Mouse (Mus musculus): ENCODE measurements around the gene Lpcat2.
"Not testable (repeated sequence)": the region's sequence is repeated elsewhere in the genome, so short reads cannot be mapped to it uniquely, and the experiment has no call there.

Gene Lpcat2

DNA sequence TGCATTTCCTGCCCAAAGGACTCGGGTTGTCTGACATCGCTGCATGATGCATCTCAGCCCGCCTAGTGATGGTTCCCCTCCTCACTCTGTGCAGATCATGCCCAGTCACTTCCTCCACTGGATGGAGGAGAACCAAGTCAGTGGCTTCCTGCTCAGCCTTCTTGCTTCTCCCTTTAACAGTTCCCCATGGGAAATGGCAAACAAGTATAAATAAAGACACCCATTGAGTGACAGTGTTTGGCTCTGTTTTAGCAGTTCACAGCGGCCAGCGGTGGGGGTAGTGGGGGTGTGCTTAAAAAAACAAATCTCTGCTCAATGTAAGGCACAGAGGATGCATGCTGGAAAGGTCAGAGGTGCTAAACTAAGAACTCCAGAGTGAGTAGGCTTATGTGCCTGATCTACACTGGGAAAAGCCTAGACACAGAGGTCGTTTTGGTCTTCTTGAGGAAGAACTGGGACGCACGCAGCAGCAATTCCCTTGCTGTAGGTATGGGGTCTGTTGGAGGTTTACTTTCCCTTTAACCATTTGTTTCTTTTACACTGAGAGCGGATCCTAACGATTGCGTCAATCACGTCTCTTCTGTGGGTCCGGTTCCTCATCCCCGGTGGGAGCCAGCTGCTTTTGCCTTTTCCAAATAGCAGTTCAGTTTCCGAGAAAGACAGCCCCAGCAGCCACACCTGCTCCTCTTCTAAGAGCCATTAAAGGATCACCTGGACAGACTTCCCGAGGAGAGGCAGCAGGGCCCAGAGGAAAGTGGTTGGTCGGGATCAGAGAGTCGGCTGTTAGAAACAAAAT, 1.8 kb upstream of the Lpcat2 start:
- DNase-seq (ENCODE audit: low spot score in 2 of 2): no peak

DNA sequence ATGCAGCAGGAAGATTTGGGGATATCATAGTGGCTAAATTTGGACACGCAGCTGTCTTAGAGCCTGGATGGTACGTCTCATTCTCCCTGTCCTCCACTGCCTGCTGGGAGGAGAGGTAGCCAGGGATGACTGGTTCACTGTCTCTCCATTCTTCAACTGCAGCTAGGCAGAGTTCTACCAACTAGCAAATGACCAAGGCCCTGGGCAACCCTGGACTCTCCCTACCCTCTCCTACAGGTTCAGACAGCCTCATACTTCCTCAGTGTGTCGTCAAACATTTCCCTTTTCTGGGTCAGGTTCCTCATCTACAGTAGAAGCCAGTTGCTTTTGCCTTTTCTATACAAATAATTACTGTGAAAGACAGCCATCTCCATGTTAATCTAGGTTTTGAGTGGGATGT, 466 bp upstream of the Lpcat2 start:
- DNase-seq (ENCODE audit: low spot score in 2 of 2): no peak

DNA sequence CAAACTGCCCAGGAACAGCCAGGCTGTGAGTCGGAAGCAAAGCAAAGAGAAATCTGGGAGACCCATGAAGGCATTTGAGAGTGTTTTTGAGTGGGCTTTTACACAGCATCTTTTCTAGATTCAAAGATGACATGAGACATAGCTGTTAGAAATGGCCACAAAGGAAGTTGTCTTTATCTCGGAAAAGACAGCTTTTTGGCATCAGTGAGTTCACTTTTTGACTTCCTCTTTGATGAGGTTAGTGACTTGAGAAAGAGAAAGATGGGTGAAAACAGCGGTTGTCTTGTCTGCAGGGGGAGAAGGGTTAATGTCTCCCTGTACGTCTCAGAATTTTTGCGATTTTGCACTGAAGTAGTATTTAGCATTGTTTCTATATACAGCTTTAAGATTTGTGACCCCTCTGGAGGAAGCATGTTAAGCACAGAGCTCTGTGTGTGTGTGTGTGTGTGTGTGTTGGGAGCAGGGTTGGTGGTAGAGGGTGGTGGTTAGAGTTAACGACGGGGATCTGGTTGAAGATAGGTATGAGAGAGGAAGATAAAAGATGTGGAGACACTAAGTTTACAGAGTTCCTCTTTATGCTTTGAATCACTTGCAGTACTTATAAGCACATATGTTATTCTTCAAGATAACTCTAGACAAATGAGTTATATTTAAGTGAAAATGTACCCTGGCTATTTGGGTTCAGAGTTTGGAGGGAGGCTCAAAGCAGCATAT, 1.3 kb downstream of the Lpcat2 start:
- no peak for DNase-seq (ENCODE audit: low spot score in 2 of 2)

DNA sequence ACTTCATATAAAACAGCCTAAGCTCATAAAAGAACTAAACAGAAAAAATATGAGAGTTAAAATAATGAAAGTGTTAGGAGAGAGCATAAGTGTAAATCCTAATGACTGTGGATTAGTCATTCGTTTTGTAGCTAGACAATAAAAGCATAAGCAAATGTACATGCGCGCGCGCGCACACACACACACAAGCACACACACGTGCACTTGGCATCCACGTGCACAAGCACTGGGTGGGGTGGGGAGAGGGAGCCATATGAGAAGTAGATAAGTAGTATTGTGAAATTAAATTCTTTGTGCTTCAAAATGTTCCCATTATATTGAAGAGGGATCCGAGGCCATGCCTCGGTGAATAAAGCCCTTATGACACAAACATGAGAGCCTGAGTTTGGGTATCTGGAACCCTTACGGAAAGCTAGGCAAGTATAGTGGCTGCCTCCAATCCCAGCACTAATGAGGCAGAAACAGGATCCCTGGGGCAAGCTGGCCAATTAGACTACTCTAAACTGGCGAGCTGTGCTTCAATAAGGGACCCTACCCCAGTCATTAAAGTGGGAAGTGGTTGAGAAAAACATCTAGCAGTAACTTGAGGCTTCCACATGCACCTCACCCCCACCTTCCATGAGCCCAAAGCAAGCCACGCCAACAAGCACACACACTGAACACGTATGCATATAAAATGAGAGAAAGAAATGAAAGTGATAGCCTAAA, 3.5 kb downstream of the Lpcat2 start:
- DNase-seq (ENCODE audit: low spot score in 2 of 2): no peak

DNA sequence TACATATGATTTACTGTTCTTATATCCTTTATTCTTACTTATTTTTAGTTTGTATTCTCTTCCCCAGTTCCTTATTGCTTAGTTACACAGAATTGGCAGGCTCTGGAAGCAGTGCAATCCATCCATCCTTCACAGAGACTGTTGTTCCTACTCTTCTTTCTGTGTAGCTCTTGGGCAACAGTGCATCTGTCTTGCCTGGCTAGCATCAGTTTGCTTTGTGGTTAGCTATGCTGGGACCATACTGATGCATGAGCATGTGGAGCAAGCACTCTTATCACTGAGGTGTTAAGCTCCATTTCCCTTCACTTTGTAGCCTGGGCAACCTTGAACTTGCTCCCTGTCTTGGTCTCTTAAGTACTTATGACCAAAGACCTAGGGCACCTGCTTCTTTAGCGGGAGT, 6.8 kb downstream of the Lpcat2 start:
- DNase-seq (ENCODE audit: low spot score in 2 of 2): no peak

DNA sequence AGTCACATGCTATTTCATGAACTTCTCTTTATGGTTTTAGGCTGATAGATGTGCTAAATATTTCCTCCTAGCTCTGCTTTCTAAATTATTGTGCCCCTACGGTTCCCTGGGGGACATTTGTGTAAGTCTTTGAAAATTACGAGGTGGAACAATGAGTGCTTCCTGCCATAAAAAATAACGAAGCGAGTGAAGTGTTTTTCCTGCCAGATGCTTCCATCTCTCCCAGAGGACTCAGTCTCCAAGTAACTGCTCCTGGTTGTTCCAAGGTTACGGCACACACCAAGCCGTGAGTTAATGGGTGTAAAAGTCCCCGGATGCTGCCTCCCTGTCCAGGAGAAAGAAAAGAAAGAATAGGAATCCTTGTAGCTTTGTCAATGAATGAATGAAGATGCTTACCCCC, 15.1 kb downstream of the Lpcat2 start:
- no peak for DNase-seq (ENCODE audit: low spot score in 2 of 2)

DNA sequence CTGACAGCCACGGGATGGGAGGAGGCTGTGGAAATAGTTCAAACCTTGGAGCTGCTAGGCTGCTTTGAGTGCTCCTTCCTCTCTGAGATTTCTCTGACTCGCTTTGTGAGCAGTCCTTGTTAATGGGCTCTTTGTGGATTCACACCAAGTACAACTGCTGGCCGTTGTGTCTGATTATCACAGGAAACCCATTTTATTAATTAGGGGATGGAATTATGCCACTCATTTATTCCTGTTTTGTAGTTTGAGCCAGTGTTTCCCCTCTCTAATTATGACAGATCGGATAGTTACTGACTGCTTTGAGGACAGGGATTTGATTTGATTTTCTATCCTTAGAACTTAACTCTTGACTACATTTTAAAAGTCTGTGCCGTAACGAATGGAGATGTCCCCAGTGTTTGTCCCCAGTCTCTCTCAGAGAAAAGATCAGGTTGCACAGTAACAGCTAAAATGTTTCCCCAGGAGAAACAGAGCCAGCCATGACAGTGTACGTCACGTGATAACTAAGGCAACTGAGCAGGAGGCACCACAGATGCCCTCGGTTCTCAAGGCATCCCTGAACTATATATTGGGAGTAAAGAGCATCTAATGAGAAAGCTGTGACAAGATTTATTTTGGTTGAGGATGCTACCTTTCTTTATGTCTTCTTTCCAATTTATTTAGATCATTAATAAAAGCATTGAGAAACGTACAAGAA, 17.1 kb downstream of the Lpcat2 start:
- no peak for DNase-seq (ENCODE audit: low spot score in 2 of 2)

DNA sequence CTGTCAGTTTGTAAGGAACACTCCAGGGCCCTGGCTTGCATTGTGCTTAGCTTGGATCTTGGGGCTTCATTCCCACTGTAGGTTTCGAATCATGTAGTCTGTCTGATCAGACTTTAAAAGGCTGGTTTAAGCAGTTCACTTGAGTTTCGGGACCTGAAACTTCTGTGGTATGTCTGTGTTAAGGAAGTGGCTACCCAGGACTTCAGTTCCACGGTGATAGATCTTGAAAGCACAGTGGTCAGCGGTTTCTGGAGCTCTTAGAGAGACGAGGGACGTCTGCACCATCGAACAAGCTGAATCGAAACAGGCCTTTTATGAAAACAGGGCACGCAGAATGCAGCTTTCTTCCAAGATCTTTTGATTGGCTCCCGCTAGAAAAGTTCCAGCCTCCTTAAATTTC, 20.7 kb downstream of the Lpcat2 start:
- DNase-seq (ENCODE audit: low spot score in 2 of 2): no peak

DNA sequence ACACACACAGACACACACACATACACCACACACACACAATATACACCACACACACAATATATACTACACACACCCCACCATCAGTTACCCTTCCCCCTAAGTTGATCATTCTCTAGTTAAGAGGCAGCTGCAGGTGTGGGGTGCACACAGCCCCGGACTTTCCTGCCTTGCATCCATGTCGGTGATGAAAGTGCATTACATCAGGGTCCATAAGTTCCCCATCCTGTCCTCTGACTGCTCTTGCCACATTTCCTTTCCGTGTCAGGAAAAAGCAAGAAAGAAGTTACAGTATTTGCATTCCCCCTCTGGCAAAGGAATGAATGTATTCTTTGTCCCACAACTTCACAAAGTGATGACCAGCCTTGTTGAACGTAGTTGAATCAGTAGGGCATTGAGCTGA, 26.1 kb downstream of the Lpcat2 start:
- no peak for DNase-seq (ENCODE audit: low spot score in 2 of 2)

DNA sequence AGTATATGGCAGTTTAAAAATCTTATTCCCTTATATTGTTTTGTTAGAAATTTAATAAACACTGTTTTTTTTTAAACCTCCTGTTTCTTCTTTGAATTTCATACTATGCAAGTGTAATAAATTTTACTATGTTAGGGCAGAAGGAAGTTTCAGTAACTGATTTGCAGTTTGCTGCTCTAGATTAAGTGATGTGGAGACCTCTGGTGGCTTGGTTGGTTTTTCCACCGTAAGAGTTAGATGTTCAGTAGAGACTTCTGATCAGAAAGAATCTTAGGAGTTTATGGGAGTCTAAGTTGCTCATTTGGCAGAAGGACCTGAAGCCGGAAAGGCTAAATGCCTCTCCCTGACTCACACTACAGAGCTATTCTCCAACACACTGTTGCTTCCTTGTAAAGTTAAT, 28.6 kb downstream of the Lpcat2 start:
- DNase-seq (ENCODE audit: low spot score in 2 of 2): peak in 1 of 2 experiments; percentile 55

DNA sequence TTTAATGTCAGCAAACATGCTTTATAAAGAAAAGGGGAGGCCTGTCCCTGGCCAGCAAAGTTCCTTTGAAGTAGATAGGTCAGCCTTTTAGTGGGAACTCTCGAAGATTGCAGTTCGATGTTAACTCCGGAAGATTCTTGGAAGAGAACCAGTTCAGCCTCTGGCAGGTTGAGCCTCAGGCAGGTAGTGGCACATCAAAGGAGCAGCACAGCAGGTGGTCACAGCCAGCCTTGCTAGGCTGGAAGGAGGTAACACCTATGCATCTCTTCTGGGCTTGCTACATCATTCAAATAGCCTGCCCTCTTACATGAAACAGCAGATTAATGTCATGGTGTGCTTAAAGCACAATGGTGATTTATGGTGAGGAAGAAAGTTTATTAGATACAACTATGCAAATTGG, 37.1 kb downstream of the Lpcat2 start:
- not testable (repeated sequence) for DNase-seq (ENCODE audit: low spot score in 2 of 2)

DNA sequence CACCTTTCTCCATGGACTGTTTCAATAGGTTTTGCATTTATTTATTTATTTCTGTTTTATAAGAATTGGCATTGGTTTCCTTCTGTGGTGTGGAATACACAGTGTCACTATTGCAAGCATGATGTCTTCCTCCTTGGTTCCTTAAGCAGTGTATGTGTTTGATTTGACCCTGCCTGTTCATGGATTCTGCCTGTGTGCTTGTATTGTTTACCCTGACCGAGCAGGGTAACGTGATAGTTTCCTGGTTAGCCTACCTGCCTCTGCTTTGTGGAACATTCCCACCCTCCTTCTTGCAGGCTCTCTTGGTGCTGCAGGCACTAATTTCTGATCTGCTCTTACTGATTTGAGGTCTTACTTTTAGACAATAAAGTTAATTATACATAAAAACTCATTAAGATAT, 38.7 kb downstream of the Lpcat2 start:
- no peak for DNase-seq (ENCODE audit: low spot score in 2 of 2)

DNA sequence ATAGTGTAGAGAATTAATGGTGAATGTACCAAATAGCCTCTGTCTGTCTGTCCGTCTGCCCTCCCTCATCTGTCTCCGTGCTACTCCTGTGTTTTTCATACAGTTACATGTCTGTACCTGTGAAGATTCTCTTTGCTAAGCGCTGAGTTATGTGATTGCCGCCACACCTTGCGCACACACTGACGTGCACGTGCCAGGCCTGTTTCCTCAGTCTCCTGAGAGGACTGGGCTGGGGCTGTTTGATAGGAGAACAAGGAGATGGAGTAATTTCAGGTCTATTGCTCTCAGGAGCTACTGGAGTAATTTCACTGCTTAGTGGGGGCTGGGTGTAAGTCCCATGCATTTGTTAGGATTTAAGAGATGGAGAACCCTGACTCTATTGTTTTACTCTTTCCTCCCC, 39.9 kb downstream of the Lpcat2 start:
- no peak for DNase-seq (ENCODE audit: low spot score in 2 of 2)

DNA sequence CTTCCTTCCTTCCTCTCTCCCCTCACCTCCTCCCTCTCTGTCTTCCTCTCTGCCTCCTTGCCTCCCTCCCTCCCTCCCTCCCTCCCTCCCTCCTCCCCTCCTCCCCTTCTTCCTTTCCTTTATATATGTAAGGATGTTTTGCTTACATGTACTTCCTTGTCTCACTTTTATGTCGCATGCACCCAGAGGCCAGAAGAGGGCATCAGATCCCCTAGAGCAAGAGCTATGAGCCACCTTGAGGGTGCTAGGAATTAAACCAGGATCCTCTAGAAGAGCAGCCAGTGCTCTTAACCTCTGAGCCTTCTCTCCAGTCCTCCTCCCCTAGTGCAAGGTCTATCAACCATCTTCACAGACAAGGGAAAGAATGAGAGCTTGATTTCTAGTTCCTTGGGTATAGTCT, 40.9 kb downstream of the Lpcat2 start:
- DNase-seq (ENCODE audit: low spot score in 2 of 2): no peak

DNA sequence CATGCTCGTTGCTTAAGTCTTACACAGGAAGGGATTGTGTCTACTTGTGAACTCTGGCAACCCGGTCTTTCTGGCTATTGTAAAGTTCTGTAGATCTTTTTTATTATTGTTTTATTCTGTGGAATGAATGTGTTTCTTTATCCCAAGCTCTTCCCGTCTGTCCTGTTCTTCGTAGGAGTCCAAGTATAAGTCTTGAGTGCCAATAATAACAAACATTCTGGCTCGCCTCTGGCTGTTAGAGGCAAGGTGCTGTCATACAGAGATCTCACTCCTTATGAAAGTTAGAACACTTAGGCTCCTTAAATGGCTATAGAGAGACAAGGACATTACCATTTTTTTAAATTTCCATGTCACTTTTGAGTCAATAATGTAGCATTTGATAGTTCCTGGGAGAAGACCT, 41.5 kb downstream of the Lpcat2 start:
- no peak for DNase-seq (ENCODE audit: low spot score in 2 of 2)

DNA sequence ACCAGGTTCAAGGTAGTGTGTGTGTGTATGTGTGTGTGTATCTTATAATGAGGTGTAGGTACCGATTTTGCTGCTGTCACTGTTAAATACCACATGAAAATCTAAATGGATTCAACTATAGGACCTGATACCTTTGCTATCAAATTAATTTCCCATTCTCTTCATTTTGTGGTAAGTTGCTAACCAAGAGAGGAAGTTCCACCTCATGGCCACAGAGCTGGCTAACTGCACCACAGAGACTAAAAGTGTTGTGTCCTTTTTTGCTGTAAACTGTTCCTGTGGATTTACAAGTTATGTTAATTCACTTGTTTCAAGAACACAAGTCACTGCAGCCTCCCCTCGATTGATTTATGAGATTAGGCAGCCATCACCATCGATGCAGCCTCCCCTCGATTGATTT, 42.7 kb downstream of the Lpcat2 start:
- DNase-seq (ENCODE audit: low spot score in 2 of 2): no peak

DNA sequence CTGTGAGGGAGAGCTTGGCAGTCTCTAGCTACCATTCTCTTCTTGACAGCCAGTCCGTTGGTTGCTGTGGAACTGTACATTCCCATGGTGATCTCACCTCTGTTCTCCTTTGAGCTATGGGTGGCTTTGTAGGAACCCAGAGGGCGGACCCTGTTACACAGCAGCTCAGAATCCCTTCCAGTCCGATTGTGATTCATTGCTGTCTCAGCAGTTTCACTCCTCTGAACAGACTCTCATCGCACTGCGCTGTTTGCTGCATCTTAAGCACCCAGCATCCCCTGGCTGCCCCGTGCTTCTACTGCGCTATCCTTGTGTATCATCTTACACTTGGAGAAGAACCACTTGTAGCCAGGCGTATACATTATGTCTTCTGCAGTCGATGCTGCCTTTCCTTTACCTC, 44.5 kb downstream of the Lpcat2 start:
- DNase-seq (ENCODE audit: low spot score in 2 of 2): no peak

DNA sequence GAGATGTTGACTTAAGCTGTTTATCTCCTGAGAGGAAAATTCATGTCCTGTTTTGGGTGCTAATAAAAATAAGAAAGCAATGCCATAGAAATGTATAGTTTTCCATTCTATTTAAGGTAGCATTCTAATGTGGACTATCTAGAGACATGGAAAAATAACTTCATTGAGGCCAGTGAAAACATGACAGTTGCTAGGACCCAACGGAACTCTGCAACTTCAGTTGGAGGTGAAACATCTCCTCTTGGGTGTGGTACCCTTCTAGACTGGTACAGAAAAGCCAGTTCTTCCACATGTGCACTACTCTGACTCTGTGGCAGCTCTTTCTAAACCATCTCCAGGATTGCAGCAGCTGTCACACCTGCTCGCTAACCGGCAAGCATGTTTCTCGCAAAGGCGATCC, 46.0 kb downstream of the Lpcat2 start, which contains the start of gene Capns2:
TSS of gene Capns2 (plus strand) at position 301 of the 400 bp plus-strand sequence.
- DNase-seq (ENCODE audit: low spot score in 2 of 2): no peak

DNA sequence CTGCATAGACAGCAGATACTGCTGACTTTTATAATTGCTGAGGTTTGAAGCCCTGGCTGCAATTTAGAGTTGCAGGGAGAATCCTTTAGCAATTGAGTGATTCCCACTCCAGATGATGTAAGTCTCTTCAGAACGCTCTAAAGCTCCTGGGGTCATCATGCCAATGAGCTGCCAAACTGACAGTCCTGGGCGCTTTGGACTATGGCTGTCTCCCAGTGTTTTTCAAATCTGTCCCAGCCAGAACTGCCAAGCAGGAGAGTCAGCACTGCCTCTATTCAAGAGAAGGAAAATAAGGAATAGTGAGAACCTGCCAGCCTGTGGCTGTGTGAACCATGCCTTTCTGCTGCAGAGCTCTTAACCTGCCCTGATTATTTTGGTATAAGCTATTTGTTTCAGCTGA, 47.8 kb downstream of the Lpcat2 start:
- no peak for DNase-seq (ENCODE audit: low spot score in 2 of 2)

DNA sequence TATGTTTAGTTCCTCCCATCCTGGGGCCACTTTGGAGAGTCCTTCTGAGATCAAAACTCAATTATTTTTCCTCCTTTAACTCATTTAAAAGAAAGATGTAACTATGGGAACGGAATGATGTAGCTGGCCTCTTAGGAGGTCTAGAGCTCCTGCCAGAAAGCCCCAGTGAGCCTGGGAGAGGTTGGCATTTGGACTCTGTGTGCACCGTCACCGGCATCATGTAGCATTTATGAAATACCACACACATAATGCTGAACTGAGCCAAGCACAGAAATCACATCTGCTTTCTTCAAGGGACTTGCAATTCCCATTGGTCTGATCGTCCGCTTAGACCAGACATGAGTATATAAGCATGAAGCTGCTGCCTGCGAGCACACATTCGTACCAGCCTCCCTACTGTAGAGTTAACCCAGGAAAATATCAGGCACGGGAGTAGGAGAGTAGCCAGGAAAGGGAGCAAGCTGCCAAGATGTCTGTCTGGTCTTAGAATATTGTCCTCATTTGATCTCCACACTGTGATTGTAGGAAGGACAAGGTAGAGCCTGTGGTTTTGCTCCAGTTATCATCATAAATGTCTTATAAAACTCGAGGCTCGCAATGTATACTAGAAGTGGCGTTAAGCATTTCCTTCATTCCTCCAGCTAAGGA, 48.5 kb downstream of the Lpcat2 start:
- no peak for DNase-seq (ENCODE audit: low spot score in 2 of 2)

DNA sequence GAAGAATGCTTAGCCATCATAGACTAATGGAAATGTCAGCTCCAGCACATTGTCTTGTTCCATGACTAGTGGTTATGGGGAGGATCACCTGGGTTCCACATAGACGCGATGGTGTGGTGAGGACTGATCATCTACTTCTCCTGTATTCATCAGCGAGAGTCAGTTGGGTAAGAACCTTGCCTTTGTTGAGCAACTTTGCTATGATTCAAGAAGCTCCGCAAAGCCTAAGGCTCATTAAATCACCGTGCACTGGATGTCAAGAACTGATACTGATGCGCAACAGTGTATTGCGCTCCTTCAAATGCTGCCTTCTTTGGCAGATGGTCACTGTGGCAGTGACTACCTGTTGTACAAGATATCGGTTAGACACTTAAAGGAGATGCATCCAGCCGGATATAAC, 51.4 kb downstream of the Lpcat2 start:
- DNase-seq (ENCODE audit: low spot score in 2 of 2): no peak

DNA sequence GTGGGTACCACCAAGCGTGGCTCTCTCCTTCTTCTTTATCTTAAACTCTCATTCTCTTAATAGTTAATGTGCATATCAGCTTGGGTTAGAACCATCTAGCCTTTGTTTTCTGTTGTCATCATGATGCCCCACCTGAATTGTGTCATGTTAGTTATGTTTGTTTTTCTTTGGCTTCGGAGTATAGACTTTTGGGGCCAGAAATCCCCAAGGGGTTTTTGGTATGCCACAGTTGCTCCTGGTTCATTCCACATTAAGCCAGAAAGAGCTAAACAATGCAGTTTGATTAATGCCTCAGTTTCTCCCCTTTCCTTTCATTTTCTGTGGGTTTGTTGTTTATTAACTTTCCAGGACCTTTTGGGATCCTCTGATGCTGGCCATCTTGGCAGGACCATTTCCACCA, 53.3 kb downstream of the Lpcat2 start:
- DNase-seq (ENCODE audit: low spot score in 2 of 2): no peak

Data from urinary bladder, postnatal 4 days (tissue).